Mouse (Mus musculus): ENCODE measurements around the gene Gm20388.

DNA sequence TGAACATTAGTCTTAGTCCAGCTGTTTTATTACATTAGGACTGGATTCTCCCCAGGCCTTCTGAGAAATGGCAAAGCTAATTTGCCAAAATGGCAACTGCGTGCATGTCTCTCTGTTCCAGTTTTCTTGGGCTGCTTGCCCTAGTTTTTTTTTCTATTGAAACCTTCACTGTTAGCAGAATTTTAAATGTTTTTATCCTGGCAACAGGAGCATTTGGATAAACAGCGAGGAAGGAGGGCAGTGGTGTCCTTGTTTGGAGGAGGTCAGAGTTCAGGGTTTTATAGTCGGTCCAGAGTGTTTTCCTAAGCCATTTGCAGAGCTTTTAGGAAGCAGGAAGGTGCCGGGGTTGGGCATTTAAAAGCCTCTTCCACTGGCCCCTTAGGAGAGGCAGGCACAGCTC is 2057.3 kb downstream of the Gm20388 start:
- TF ChIP-seq CTCF (IDR thresholded peaks at IDR 0.05; ENCODE audit: borderline replicate concordance, extremely low read depth, insufficient read depth, insufficient read length), result no peak
- no peak for TF ChIP-seq POLR2A (IDR thresholded peaks at IDR 0.05; ENCODE audit: borderline replicate concordance, extremely low read depth, insufficient read depth, insufficient read length, poor library complexity, severe bottlenecking)

All from brain, embryonic 14.5 days (tissue).